Mouse (Mus musculus): ENCODE data around the gene Kalrn.

DNA sequence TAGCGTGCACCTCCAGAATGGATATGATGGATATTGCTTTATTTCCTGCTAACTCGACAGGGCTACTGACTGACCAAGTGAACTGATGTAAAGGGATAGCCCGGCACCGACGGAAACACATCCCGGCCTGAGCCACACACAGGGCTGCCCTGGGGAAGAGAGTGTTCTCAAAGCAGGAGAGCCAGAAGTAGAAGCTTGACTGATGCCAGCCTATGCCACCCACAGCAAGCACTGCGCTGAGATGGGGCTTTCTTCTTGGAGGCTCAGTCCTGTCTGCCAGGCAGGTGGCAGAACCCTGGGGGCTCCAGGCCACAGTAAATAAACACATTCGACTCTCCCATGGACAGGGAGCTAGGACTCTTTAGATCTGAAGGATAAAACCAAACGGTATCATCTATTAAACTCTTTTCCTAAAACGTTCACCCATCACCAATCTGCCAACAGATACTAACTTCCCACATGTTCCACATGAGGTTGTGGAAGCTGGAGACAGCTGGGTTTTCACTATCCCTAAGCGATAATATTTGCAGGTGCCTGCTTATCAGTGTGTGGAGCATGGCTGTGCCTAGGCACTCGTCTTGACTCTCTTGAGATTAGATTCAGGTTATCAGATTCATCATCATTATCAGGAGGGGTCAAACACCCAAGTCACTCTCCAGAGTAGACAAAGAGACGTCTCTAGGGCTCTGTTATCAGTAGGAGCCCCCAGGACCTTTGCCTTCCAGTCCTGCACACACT lies 526.9 kb downstream of the Kalrn start:
- TF ChIP-seq CTCF (IDR thresholded peaks at IDR 0.05; ENCODE audit: extremely low read depth, insufficient read depth, low read length) (no peak), POLR2A (IDR thresholded peaks at IDR 0.05; ENCODE audit: extremely low read depth, insufficient read depth, low read length) (no peak)
